Mouse (Mus musculus) ovary, adult 18-20 months (tissue): ENCODE data around the gene Vsig10.
"Not testable (repeated sequence)": the region's sequence is repeated elsewhere in the genome, so short reads cannot be mapped to it uniquely, and the experiment has no call there.

Experiments
- DNase-seq: peaks from one replicate; pipeline ENCODE4 v3.0.0; 2022; ENCODE audit warnings: low spot score, mixed read lengths

The Vsig10 gene

DNA sequence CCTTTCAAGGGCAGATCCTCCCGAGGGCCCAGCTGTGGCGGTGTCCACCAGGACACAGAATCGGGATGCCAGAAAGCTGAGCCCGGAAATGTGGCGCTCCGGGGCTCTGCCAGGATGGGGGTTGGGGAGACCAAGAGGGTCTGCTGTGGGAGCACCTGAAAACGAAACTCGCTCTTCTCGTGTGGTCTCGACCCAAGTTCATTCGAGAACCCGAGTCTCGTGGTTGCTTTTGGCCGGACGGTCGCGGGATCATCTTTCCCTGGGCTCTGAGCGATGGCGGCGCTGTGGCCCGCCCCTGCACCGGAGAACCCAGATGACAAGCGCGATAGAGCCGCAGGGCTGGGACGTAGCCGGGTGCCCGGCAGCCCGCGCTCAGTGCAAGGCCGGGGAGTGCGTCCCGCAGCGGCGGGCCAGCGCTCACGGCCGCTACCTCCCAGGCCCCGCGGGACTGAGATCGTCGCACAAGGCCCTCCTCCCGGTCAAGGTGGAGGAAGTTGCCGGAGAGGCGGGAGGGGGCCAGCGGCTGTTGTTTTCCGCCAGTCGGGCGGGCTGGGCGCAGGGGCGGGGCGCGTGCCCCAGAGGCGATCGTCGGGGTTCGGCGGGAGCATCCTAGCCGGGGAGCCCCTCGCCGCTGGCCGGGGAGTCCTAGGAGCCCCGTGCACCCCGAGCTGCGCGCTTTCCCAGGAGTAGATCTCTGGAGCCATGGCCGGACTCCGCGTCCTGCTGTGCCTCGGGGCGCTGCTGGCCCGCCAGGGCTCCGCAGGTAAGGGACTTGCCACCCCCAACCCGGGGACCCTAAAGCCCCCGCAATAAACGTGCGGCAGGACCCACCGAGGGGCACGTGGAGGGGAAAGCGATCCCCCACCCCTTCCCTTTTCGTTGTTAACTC is at the start of gene Vsig10:
Gene Vsig10, plus strand, starts transcription at position 343 of the 889 bp plus-strand sequence.
- DNase-seq = peak; percentile 59

DNA sequence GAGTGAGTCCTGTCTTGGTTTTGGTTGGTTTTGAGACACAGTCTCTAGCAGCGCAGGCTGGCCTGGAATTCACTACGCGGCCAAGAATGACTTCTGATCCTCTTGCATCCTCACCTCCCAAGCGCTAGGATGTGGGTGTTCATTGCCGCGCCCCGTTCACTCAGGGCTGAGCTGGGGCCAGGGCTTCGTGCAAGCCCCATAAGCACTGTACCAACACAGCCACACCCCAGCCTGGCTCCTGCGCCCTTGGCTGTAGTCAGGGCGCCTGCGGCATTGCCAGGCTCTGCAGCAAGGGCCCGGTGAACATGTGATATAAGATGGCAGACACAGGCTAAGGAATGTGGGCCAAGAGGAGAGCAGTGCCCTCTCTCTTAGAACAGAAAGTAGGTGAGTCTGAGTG is 49.5 kb upstream of the Vsig10 start:
- DNase-seq = no peak

DNA sequence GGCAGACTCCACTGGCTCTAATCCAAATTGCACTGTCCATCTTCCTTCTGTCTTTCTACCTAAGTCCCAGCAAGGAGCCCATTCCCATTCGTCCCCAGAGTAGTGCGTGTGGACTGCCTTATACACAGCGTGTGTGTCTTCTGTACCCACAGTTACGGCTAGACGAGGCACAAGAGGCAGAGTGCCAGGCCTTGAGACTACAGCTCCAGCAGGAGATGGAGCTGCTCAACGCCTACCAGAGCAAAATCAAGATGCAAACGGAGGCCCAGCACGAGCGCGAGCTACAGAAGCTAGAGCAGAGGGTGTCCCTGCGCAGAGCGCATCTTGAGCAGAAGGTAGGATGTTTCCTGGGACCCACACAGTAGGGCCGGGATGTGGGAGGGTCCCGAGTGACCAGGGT is 46.9 kb upstream of the Vsig10 start:
- DNase-seq = no peak

GRCm38 (mm10) chr5:117274817-117275216 is 44.1 kb upstream of the Vsig10 start:
- no peak for DNase-seq

GRCm38 (mm10) chr5:117277784-117278183 is 41.1 kb upstream of the Vsig10 start:
- DNase-seq = no peak

DNA sequence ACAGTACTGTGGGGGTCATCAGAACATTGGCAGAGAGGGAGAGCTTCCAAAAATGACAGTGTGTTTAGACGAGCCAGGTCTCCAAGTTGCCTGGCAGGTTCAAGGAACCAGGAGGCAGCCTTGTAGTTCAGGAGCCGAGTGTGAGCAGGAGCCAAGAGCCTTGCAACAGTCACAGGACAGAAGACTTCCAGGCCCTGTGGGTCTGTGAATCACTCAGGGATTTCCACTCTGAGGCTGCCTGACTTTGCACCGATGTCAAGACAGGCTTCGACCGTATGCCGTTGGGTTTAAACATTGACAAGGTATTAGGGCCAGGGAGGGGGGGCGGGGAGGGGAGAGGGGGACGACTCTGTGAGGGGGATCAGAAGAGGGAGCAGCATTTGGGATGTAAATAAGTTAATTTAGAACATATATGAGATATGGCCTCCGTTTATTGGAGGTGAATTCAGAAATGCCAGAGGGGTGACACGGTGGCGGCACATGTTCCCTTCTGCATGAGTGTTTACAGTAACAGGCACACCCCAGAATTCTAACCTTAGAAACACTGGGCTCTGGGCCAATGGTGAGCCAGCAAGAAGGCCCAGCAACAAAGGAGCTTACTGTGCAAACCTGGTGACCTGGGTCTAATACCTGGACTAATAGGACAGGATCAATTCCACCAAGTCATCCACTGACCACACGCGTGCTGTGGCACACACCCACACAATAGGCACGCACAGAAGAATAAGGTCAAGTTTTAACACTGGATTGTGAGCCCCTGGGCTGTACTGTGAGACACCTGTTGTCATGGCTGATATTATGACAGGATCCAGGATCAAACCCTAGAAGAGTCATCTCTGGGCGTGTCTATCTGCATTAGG is 39.8 kb upstream of the Vsig10 start:
- no peak for DNase-seq

DNA sequence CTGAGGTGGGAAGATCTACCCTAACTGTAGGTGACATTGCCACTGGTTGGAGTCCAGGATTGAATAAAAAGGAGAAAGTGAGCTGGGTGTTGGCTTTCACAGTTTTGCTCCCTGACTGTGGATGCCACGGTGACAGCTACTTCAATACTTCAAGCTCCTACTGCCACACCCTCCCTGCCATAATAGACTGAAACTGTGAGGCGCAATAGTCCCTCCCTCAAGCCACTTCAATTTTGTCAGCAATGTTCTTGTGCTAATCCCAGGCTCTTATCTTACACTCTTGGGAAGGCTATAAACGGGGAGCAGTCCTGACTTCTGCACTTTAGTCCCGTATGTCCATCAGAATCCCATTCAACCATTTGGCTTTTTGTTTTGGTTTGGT is 39.2 kb upstream of the Vsig10 start:
- DNase-seq = no peak

DNA sequence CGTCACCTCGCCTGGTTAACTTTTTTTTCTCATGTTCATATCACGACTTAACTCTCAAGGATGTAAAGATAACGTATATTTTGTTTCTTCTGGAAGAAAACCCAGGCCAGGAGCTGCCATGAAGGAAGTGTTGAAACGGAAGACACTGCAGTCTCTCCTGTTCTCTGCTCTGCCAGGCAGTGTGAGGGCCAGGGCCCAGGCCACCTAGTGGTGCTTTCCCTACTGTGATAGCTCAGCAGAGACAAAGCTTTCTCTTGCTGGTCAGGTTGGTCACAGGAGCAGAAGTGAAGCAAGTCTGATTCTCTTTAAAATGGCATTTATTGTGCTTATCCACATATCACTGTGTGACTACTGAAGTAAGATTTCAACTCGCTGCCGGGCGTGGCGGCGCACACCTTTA is 37.3 kb upstream of the Vsig10 start:
- no peak for DNase-seq

DNA sequence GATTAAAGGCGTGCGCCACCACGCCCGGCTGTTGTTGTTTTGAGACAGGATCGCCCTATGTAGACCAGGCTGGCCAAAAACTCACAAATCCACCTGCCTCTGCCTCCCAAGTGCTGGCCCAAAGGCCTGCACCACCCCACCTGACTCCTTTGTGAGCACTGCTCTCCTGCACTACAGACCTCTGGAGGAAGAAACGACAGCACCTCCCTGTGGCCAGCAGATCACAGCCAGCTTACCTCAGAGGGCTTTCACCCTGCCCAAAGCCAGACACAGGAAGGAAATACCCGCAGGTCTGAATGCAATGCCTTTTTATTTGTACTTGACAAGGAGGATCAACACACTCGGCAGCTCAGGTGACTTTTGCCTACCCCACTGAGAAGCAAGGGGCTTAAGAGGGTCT is 36.5 kb upstream of the Vsig10 start:
- DNase-seq = no peak

- DNase-seq = no peak
Measured at GRCm38 (mm10) chr5:117284029-117284428, 34.9 kb upstream of the Vsig10 start.

- DNase-seq = no peak
Measured at GRCm38 (mm10) chr5:117284682-117285081, 34.2 kb upstream of the Vsig10 start.

DNA sequence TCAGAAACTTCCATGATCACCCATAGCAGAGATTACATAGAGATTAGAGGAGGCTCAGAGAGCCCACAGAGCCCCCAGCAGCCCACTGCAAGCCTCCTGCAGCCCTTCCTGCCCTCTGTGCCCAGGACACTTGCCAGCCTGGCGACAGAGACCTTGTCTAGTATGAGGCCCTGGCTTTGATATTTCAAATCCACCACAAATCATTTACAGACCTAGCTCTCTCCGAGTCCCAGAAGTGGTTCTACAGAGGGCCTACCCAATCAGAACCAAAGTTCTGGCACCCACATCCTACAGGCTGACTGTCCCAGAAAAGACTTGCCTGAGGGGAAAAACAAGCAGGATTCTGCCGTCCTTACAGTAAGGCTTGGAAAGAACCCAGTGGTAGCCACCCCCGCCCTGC is 33.6 kb upstream of the Vsig10 start:
- DNase-seq = no peak

DNA sequence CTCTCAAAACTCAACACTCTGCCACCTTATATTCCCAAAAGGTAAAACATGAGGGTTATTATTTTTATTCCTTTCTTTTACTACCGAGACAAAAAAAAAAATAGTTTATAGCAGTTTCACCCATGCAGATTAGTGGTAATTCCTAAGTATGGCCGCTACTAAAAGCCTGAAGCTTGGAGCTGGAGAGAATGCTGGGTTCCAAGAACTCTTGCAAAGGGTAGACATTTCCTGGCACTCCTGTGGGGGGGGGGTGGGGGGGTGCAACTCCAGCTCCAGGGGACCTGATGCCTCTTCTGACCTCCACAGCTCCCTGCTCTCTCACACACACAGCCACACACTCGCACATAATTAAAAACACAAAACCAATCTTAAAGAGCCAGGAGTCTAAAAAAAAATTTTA is 32.6 kb upstream of the Vsig10 start:
- DNase-seq = no peak

GRCm38 (mm10) chr5:117286831-117287822 is 31.8 kb upstream of the Vsig10 start, which contains the start of gene Pebp1:
Gene Pebp1 (minus strand): TSS chr5:117287625.
- peak; percentile 96 for DNase-seq

- DNase-seq = no peak
Measured at GRCm38 (mm10) chr5:117289646-117290045, 29.2 kb upstream of the Vsig10 start.

DNA sequence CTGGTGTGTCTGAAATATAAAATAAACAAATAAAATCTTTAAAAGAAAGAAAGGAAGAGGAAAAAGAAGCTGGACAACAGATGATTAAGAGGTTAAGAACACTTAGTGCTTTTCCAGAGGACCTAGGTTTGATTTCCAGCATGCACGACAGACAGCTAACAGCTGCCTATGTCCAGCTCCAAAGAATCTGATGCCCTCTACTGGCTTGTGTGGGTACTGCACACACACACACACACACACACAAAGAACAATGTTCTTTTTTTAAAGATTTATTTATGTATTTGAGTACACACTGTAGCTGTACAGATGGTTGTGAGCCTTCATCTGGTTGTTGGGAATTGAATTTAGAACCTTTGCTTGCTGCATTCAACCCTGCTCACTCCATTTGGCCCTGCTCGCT is 28.8 kb upstream of the Vsig10 start:
- no peak for DNase-seq

DNA sequence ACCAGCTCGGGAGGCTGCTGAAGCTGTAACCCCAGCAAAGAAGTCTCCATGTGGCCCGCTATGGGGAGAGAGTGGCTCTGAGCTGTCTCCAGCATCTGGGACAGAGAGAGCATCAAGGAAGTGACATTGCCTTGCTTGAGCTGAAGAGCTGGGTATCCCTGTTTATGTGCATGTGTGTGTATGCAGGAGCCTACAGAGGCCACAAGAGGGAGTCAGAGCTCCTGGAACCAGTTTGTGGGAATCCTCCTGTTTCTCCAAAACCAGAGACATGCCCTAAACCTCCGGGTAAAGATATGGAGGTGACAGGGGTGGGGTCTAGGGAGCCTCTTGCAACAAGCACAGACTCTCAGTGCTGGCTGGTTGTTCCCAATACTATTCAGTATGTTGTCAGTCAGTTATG is 27.6 kb upstream of the Vsig10 start:
- no peak for DNase-seq

DNA sequence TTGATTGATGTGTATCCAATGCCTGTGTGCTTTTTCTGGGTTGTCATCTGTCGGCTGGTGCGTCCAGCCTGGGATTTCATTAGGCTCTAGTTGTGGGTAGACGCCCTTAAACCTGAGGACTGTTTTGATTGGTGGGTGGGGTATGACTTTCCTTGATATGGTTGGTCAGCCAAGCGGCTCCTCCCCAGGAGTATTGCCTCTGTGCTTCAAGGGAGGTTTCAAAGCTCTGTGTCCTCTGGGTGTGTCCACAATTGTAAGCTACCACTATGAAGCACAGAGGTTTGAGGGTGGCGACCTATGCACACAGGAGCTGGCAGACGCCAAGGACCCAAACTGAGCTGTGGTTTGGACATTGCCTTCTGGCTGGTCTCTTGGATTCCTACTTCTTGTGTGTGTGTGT is 26.3 kb upstream of the Vsig10 start:
- DNase-seq = no peak

- DNase-seq = not testable (repeated sequence)
Measured at GRCm38 (mm10) chr5:117293776-117294175, 25.1 kb upstream of the Vsig10 start.

DNA sequence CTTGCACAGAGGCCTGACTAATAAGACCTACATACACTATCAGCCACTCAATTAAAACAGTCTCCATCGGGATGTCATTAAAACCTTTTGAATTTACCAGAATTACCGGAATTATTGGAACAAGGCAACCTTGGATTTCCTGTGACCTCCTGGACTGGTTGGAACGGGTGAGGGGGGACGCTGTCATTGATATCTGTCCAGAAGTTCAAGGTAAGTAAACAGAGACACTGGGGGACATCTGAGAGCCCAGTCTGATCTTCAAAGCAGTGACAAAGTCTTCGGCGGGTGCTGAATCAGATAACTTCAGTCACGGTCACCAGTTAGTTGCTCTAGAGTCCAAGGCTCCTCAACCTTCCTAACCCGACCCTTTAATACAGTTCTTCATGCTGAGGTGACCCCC is 23.9 kb upstream of the Vsig10 start:
- no peak for DNase-seq

DNA sequence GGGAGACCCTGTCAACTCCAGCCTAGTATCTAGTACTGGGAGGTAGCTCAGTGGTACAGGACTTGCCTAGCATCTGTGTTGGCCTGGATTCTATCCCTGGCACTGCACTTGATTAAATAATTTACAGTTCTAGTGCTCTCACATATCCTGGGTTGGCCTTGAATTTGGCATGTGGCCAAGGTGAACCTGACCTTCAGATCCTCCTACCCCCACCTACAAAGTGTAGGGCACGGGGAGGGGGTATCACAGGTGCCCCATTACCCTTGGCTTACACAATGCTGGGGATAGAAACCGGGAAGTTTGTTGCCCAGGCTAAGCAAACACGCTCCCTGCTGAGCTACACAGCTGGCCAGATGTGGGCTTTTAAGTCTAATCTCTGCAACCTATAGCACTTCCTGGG is 16.0 kb upstream of the Vsig10 start:
- no peak for DNase-seq
